Mouse (Mus musculus) B cell, adult 2 months (primary cell): ENCODE measurements at regions not wholly inside any gene's neighbourhood (a gene's known extent, or its start where the extent isn't known, plus 50 kb on each side); places are given as distances from the start of the nearest gene placed in this dataset.
"Not testable (repeated sequence)": the region's sequence is repeated elsewhere in the genome, so short reads cannot be mapped to it uniquely, and the experiment has no call there.

Experiments
- DNase-seq, 2 experiments: peaks; one replicate each; pipeline ENCODE4 v3.0.0; 2022

DNA sequence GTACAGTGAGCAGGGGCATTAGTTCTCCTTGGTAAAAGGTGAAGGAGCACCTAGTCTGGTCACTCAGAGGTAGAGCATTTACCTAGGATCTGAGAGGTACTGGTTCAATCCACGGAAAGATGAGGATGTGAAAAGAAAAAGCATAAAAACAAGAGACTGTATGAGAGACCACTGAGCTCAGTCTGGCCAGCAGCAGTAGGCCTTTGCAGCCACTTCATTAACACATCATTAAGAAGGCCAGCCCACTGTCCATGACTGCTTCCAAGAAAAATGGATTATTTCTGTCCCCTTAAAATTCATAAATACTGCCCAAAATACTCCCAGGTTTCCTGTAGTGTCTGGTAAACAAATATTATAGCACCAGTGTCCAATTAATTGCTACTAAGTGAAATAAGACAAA, 499.3 kb upstream of the 4930578C19Rik start:
- no peak for DNase-seq

DNA sequence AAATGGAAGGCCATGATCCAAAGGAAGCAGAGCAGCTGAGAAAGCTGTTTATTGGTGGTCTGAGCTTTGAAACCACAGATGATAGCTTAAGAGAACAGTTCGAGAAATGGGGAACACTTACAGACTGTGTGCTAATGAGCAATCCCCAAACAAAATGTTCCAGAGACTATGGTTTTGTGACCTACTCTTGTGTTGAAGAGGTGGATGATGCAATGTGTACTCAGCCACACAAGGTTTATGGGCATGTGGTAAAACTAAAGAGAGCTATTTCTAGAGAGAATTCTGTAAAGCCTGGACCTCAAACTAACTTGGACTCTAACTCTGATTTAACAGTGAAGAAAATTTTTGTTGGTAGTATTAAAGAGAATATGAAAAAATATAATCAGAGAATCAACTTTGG, 481.4 kb upstream of the 4930578C19Rik start:
- no peak for DNase-seq

DNA sequence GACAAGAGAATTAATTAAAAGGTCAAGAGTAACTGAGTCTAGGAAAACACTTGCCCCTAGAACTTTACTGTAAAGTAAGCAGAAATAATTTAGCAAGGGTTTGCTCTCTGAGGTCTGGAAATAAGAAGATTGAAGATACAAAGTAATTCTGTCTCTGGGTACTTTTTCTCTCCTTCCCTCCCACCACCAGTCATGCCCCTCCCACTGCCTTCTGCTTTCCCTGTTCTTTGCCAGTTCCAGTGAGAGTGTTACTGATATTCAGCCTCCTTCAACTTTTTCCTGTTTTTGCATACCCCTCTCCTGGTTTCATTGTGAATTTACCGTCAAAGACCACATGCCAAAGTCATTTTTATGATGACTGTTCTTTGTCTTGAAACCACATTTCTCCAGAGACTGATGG, 472.1 kb upstream of the 4930578C19Rik start:
- DNase-seq: no peak

DNA sequence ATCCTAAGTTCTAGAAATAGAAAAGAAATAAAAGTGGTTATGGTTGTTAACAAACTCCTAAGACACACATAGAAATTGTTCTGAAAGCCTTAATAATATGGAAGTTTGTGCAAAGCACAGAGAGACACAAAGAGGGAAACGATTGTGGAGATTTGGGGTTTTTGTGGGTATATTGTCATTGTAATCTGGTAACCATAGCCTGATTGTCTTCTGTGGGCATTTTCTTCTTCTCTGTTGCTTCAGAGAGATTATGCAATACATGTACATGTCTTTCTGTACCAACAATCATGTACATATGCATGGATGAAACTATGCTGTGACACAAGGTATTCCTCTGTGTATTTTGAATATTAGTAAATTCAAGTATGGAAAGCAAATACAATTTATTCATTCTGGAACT, 461.9 kb upstream of the 4930578C19Rik start:
- no peak for DNase-seq

DNA sequence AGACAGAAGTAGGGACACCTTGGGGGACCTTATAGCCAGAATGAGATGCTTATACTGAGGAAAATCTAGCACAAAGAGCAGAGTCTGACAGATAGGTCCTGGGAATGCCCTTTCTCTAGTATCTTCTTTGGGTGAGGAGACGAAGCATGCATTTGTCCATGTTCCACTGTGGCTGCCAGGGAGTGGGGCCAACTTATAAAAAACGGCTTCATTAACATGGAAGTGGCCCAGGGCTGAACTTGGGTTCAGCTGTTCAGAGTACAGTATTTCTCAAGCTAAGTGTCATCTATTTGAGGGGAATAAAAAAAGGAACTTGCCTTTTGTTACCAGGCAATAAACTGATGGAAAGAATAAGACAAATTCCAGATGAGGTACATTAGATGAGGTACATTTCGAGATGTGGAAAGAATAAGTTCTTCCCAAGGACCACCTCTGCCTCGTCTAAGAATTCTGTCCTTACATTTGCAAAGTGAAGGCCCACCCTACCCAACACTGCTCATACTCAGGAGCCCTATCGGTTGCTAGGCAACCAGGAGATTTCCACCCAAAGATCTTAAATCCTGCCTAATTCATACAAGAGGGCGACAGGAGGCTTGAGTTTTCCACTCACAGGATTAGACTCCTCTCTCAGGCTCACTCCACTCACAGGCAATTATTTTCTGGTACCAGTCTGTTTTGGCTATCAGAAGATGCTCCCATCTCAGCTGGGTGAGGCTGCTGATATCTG, 460.3 kb upstream of the 4930578C19Rik start:
- no peak for DNase-seq

DNA sequence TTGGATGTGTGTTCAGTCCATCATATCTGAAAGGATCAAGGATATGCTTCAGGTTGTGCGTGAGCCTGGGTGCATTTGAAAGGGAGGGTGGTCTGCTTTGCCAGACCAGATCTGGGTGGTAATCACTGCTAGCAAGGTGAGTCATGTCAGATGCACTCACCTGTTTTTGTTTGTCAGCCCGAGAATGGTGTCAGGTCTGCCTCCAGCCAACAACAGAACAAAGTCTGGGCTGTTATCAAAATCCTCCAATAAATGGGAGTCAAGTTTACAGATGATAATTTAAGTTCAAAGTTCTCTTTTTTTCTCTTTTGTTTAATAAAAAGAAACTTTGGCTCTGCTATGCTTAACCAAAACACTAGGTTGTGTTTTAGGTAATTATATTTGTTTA, 421.6 kb upstream of the 4930578C19Rik start:
- DNase-seq: no peak

DNA sequence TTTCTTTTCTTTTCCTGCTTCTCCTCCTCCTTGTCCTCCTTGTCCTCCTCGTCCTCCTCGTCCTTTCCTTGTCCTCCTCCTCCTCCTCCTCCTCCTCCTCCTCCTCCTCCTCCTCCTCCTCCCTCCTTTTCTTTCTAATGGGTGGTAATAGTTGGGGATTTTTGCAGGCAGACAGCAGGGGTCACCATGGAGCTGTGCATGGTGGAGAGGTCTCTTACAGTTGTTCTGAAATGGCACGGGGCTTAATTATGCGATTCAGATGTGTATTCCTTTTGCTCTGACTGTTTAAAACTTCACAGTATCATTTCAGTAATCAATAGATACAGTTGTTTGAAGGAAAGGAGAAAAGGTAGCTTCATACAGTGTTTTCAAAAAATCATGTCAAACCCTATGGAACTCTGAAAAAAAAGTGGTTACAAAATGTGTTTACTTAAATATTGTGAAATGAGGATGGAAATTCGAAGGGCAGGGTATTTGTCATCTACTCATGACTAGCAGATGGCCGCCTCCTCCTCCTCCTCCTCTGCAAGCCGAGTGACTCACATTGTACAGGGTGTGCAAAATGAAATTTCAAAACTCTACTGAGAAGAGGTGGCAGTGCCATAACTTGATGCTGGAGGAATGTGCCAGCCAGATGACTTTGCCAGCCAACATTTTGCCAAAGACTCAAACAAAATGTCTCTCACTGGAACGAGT, 421.0 kb upstream of the 4930578C19Rik start:
- peak in 1 of 2 experiments; percentile 1 for DNase-seq

DNA sequence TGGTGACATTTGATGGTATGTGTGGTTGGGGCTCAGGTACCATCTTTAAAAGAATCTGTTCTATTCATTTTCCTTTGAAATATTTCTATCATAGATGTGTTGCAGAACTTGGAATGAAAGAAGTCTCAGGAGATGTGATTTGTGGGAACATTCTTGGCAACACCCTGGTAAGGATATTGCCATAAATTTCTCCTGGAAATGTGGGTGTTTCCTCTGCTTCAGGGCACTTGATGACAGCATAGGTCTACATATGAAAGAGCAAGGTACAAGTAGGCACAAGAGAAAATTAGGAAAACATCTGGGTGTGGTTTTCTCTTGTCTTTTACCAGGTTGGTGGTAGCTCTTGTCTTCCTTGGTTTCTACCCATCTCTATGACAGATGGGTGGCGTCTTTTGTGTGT, 414.5 kb upstream of the 4930578C19Rik start:
- DNase-seq: no peak

DNA sequence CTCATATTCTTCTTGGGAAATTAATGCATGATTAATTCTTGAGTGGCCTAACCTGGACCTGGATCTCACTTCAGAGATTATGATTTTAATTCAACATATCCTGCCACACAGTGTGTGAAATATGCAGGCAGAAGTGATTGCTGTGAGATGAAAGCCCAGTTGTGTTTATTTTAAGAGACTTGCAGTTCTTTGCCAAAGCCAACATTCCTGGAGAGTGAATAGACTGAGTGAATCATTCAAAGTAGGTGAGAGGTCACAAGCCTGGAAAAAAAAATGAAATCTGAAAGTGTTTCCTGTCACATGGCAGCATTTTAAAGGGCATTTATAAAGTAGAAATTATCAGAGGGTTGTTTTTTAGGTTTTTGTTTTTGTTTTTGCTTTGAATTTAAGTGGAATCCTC, 412.9 kb upstream of the 4930578C19Rik start:
- DNase-seq: no peak

DNA sequence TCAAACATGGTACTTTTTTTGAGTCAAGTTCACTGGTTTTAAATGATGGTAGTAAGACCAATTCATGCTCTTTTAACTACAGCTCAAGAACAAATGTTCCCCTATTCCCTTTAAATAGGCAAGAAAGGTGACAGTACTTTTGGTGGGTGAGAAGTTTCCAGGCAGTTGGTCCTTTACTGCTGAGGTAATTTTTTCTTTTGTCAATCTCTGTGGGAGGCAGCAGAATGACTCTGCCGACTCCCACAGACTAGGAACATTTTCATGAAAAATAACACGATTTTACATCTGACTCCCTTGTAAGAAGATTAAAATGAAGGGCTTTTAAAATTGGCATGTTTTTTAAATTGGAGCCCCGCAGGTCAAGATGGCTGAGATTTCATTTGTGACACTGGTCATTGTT, 377.5 kb upstream of the 4930578C19Rik start:
- DNase-seq: no peak

DNA sequence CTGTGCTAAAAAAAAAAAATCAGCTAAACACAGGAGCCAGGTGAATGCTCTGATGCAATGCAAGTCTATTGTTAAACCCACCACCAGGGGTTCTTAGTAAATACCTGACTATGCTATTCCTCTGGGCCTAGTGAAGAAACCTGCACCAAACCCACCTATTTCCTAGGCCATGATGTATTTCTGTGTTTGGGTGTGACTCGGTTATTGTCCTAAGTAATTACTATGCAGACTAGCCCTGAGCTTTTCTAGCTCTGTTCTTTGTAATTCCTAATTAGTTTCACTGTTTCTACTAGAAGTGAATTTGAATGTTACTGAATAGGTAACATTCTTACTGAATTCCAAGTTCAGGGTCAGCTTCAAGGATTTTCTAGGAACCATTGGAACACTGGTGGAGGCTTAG, 363.8 kb upstream of the 4930578C19Rik start:
- not testable (repeated sequence) for DNase-seq

DNA sequence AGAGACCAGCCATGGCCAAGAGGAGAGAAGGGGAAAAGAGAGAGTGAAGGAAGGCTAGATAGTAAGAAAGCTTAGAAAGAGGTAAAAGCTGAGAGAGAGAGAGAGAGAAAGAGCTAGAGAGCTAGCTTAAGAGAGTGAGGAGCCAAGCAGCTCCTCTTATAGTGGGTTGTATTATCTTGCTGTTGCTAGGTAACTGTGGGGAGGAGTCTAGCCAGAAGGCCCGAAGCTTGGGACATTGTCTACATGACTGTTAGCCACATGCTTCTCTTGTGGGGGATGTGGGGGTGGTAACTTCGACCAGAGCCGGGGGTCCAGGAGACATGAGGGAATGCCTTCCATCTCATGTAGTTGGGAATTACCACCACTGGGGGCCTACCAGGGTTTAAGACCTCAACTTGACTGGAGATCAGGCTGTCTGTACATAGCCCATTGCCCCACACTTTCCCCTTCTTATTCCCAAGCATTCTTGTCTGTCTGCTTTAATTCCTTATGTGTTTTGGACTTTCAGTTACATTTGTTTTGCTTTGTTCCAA, 353.3 kb upstream of the 4930578C19Rik start:
- DNase-seq: no peak
